Mouse (Mus musculus) forebrain, postnatal 0 days (tissue): ENCODE measurements at regions not wholly inside any gene's neighbourhood (a gene's known extent, or its start where the extent isn't known, plus 50 kb on each side); places are given as distances from the start of the nearest gene placed in this dataset.

ENCODE experiments used
- ATAC-seq: fragments of 200-750 bp; cut with Nextera tagmentation; 2 replicates; pipeline ENCODE4 v1.8.0; 2017; ENCODE audit warnings: mild to moderate bottlenecking, moderate library complexity
- DNase-seq: peaks from one replicate; pipeline ENCODE4 v3.0.0-alpha.2; 2015
- H3K27ac ChIP-seq: fragments of 300-500 bp; sonication (generic); 2 replicates; pipeline ENCODE4 v1.5.1; 2014; ENCODE audit warnings: low read depth, mild to moderate bottlenecking, antibody characterized with exemption, low read length, moderate library complexity, mixed read lengths
- H3K27me3 ChIP-seq: fragments of 300-500 bp; sonication (generic); 2 replicates; pipeline ENCODE4 v1.6.1; 2014; ENCODE audit warnings: mild to moderate bottlenecking, low read length, mixed read lengths; ENCODE audit not compliant: insufficient read depth
- H3K36me3 ChIP-seq: fragments of 300-500 bp; sonication (generic); 2 replicates; pipeline ENCODE4 v1.6.1; 2014; ENCODE audit warnings: mild to moderate bottlenecking, moderate library complexity; ENCODE audit not compliant: insufficient read depth
- H3K4me1 ChIP-seq: fragments of 300-500 bp; sonication (generic); 2 replicates; pipeline ENCODE4 v1.6.1; 2014; ENCODE audit warnings: antibody characterized with exemption; ENCODE audit not compliant: insufficient read depth
- H3K4me2 ChIP-seq: fragments of 300-500 bp; sonication (generic); 2 replicates; pipeline ENCODE4 v1.6.1; 2014; ENCODE audit warnings: low read depth, mild to moderate bottlenecking, moderate library complexity
- H3K4me3 ChIP-seq: fragments of 300-500 bp; sonication (generic); 2 replicates; pipeline ENCODE4 v1.5.1; 2014; ENCODE audit warnings: low read depth, low read length, mixed read lengths
- H3K9ac ChIP-seq: fragments of 300-500 bp; sonication (generic); 2 replicates; pipeline ENCODE4 v1.6.1; 2014; ENCODE audit warnings: mild to moderate bottlenecking
- H3K9me3 ChIP-seq: fragments of 300-500 bp; sonication (generic); 2 replicates; pipeline ENCODE4 v1.6.1; 2016; ENCODE audit warnings: low read length
- CTCF ChIP-seq: sonication (generic); IDR thresholded peaks from 2 replicates; pipeline ENCODE4 v1.5.1; 2016; ENCODE audit warnings: antibody characterized with exemption, control low read depth, low read depth
- WGBS: fragments of 180-500 bp; shearing (Covaris S2); extraction: QIAGEN DNeasy Blood & Tissue Kit; methylation state at CpG from one replicate; pipeline ENCODE4 v1.1.7; 2014; 5-methylcytosine and 5-hydroxymethylcytosine counted together

- ATAC-seq (no peak), DNase-seq (peak; percentile 7)
- Histone ChIP-seq H3K27me3 (no peaks in the 10 kb centered on the region), H3K36me3 (no peaks in the 10 kb centered on the region), H3K4me2 (no peak overlapping the region), H3K4me3 (no peak overlapping the region), H3K9me3 (no peaks in the 10 kb centered on the region), H3K4me1 (no peaks in the 10 kb centered on the region), H3K27ac (no peak overlapping the region), H3K9ac (no peak overlapping the region)
- no peak for TF ChIP-seq CTCF
- 53% methylated on average over 3 of the region's 3 CpGs for WGBS
These were observed 456.9 kb upstream of the Gm5415 start for GRCm38 (mm10) chr1:33003992-33004391.

- Histone ChIP-seq H3K9me3 (no peaks in the 10 kb centered on the region), H3K4me2 (no peak overlapping the region), H3K27ac (no peak overlapping the region), H3K27me3 (no peaks in the 10 kb centered on the region), H3K9ac (no peak overlapping the region), H3K36me3 (no peaks in the 10 kb centered on the region), H3K4me1 (no peaks in the 10 kb centered on the region), H3K4me3 (no peak overlapping the region)
- no peak for TF ChIP-seq CTCF
- no peak for DNase-seq
- ATAC-seq, result no peak
- WGBS, result 66% methylated on average over 3 of the region's 3 CpGs
These were observed 417.9 kb upstream of the Gm5415 start for GRCm38 (mm10) chr1:32964957-32965356.

DNA sequence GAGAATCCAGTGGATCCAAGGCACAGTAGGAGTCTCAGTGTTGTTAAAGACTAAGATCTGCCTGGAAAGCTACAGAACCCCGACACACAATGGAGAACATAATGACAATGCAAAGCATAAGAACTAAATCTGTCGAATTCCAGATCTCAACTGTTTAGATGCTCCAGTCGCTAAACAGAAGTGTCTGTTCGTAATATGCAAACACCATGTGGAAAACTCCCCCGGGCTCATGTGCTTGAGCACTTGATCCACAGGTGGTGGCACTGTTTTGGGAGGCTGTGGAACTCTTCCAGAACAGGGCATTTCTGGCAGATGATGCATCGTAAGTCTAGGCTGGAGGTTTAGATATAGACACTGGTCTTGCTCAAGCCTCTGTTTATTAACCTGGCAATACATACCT lies 412.2 kb upstream of the Gm5415 start:
- no peak overlapping the region for H3K9ac ChIP-seq
- H3K4me3 ChIP-seq, result no peak overlapping the region
- no peaks in the 10 kb centered on the region for H3K4me1 ChIP-seq
- no peak overlapping the region for H3K4me2 ChIP-seq
- H3K27me3 ChIP-seq, result no peaks in the 10 kb centered on the region
- TF ChIP-seq CTCF, result no peak
- no peaks in the 10 kb centered on the region for H3K36me3 ChIP-seq
- WGBS, result 85% methylated on average over 6 of the region's 6 CpGs
- DNase-seq (no peak), ATAC-seq (no peak)
- no peaks in the 10 kb centered on the region for H3K9me3 ChIP-seq
- no peak overlapping the region for H3K27ac ChIP-seq

DNA sequence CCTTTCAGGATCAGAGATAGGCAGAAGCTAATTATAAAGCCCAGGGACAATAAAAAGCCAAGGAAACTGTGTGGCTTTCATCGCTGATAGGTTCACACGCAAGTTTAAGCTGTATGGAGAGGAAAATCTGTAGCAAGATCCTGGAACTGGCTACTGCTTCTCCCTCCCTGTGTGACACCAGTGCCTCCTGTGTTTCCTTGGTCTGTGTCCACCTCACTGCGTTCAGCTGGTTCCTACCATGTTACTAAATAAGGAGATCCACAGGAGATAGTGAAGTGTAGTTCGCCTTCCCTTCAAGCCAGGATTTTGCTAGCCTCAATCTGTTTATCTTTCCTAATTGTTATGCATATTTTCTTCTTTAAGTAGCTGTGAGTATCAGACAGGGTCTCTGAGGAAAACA lies 399.2 kb upstream of the Gm5415 start:
- H3K4me1 ChIP-seq, result no peaks in the 10 kb centered on the region
- DNase-seq, result no peak
- ATAC-seq, result no peak

DNA sequence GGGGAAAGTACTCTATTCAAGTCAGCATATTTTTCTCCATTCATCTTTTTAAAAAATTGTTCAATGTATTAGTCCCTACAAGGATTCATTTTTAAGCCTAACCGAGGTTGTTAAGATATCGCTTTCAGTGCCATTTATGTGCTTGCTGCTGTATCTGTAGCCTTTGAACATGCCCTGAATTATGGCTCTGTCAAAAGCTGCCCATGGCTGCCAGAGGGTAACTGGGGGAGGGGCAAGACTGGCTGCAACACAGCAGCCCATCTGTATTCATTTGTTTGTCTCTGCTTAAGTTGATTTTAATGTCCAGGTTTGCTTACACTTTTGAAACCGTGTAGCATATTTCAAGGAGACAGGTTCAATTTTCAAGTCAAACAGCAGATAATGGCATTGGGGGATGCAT lies 383.3 kb upstream of the Gm5415 start:
- H3K4me1 ChIP-seq, result no peaks in the 10 kb centered on the region
- no peaks in the 10 kb centered on the region for H3K36me3 ChIP-seq
- H3K9me3 ChIP-seq, result no peaks in the 10 kb centered on the region
- no peak overlapping the region for H3K9ac ChIP-seq
- H3K4me2 ChIP-seq, result no peak overlapping the region
- TF ChIP-seq CTCF, result no peak
- no peak overlapping the region for H3K27ac ChIP-seq
- ATAC-seq (no peak), DNase-seq (no peak)
- H3K4me3 ChIP-seq, result no peak overlapping the region
- 77% methylated on average over 3 of the region's 3 CpGs for WGBS
- no peaks in the 10 kb centered on the region for H3K27me3 ChIP-seq

More for the DNA sequence above, 399.2 kb upstream of the Gm5415 start:
- Histone ChIP-seq H3K27ac (no peak overlapping the region), H3K9ac (no peak overlapping the region), H3K4me3 (no peak overlapping the region), H3K9me3 (no peaks in the 10 kb centered on the region), H3K27me3 (no peaks in the 10 kb centered on the region), H3K36me3 (no peaks in the 10 kb centered on the region), H3K4me2 (no peak overlapping the region)
- WGBS, result 61% methylated on average over 4 of the region's 4 CpGs
- TF ChIP-seq CTCF, result no peak

DNA sequence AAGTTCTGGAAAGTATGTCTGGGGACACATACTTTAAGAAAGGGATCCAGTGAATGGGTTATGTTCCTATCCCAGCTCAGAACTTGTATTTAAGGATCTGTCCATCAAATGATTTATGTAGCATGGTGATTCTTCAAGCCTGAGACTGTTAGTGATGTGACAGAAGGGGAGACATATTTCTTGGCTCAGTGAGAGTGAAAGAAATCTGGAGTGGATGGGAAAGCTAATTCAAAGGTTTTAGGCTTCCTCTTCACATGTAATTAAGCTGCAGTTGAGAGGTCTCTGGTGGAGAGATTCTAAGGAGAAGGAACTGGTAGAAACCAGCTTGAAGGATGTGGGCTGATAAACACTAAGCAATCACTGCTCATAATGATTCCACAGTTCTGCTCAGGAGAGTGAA lies 355.3 kb upstream of the Gm5415 start:
- Histone ChIP-seq H3K27me3 (no peaks in the 10 kb centered on the region), H3K4me1 (no peaks in the 10 kb centered on the region), H3K4me2 (no peak overlapping the region), H3K9me3 (no peaks in the 10 kb centered on the region), H3K9ac (no peak overlapping the region), H3K27ac (no peak overlapping the region), H3K4me3 (no peak overlapping the region), H3K36me3 (no peaks in the 10 kb centered on the region)
- ATAC-seq, result peak; percentile 84
- TF ChIP-seq CTCF, result no peak
- peak; percentile 58 for DNase-seq

DNA sequence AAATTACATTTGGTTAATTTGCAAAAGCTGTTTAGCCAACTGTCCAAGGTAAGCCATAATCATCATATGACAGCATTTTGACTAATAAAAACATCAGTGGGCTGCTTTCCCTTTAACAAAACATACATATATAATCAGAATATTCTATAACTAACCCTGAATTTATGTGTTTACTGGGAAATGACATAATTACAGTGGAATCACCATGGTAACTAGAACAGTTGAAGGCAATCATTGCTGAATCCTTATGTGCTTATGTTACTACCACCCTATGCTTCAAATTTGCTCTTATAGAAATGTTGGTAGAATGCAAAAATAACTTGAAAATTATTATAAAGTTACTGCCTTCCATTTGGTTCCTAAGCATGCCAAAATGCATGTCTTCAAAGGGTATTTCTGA lies 340.6 kb upstream of the Gm5415 start:
- ATAC-seq (peak; percentile 60), DNase-seq (peak; percentile 17)
- Histone ChIP-seq H3K27ac (no peak overlapping the region), H3K4me2 (no peak overlapping the region), H3K4me3 (no peak overlapping the region), H3K9ac (no peak overlapping the region), H3K4me1 (no peaks in the 10 kb centered on the region), H3K9me3 (no peaks in the 10 kb centered on the region), H3K36me3 (no peaks in the 10 kb centered on the region), H3K27me3 (no peaks in the 10 kb centered on the region)
- TF ChIP-seq CTCF, result no peak

DNA sequence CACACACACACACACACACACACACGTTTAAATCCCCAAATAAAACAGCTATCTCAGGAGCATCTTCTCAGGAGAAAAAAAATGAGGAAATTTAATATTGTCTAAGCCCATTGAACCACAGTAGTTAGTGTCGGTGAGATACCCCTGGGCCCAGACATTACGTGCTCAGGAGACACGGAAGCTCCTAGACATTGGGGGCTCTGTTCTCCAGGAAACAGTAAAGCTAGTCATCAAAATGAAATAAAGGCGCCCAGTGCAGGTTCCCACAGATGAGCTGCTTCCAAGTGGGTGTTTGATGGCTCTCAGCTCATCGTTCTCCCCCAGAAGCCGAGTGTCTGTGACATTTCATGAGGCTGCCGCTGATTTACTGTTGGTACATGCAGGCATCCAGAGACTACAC lies 325.8 kb upstream of the Gm5415 start:
- ATAC-seq, result no peak
- no peak overlapping the region for H3K4me2 ChIP-seq
- no peak for TF ChIP-seq CTCF
- no peaks in the 10 kb centered on the region for H3K9me3 ChIP-seq
- 83% methylated on average over 8 of the region's 8 CpGs for WGBS
- DNase-seq, result no peak
- no peak overlapping the region for H3K9ac ChIP-seq
- no peaks in the 10 kb centered on the region for H3K36me3 ChIP-seq
- H3K4me3 ChIP-seq, result no peak overlapping the region
- H3K27ac ChIP-seq, result no peak overlapping the region
- no peaks in the 10 kb centered on the region for H3K27me3 ChIP-seq
- H3K4me1 ChIP-seq, result no peaks in the 10 kb centered on the region
